Mouse (Mus musculus): ENCODE data around the gene Tstd3.

- TF ChIP-seq CTCF (IDR thresholded peaks at IDR 0.05; ENCODE audit: low read depth, low read length) (peak; percentile 59), POLR2A (IDR thresholded peaks at IDR 0.05; ENCODE audit: extremely low read depth, insufficient read depth, low read length) (no peak)
Observed at GRCm38 (mm10) chr4:21814029-21814428, 47.0 kb upstream of the Tstd3 start.
